Mouse (Mus musculus): Measurements from ENCODE around the gene Izumo2.

Gene Izumo2

DNA sequence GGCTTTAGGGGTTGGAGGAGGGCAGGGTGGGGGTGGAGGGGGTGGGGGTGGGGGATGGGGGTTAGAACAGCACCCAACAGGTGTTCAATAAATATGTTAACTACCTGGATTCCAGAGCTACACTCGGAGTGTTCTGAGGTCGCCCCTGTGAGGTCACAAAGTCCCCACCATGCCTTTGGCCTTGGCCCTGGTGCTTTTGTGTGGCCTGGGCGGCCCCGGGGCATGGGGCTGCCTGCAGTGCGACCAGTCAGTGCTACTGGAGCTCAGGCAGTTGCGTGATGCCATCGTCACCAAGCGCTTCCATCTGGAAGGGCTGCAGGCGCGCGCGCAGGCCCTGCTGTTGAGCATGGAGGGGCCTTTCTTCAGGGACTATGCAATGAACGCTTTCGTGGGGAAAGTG lies at the start of gene Izumo2:
TSS of gene Izumo2 (plus strand) at position 169 of the 400 bp plus-strand sequence.
- no peak for DNase-seq (ENCODE audit: extremely low read depth, low read depth)

GRCm38 (mm10) chr7:44661219-44661618 lies 47.3 kb upstream of the Izumo2 start:
- DNase-seq (ENCODE audit: extremely low read depth, low read depth): no peak

DNA sequence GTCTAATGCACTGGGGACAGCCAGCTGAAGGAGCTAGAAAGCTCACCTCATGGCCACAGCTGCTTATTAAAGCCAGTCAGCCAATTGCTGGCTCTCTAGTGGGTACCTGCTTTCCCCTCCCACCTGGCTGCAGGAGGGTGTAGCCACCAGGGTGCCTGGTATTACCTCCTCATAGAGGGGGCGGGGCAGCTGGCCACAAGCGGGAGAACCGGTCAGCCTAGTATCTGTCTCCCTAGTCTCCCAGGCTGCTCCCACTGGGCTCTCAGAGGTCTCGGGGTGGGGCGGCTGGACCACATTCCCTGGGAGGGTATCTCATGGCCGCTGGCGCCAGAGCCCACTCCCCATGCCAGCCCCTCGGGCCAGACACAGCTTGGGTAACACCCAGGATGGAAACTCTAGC lies 46.4 kb upstream of the Izumo2 start:
- no peak for DNase-seq (ENCODE audit: extremely low read depth, low read depth)

DNA sequence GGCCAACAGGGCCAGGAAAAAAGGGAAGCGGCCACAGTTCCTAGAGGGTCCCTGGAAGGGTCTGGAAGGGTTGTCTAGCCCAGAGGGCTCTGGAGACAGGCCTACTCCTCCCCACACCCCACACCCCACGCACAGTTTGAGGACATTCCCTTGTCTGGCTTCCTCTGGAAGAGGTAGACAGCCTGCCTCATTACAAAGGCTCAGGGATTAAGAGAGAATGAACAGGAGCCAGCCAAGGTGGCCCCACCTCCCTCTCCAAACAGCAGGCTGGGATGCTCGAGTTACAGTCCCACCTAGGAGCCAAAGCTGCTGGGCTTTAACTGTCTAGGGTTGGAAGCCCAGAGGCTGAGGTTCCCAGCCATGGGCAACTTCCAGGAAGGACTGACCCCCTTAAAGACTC lies 46.0 kb upstream of the Izumo2 start:
- no peak for DNase-seq (ENCODE audit: extremely low read depth, low read depth)

GRCm38 (mm10) chr7:44663546-44663945 lies 45.0 kb upstream of the Izumo2 start:
- DNase-seq (ENCODE audit: extremely low read depth, low read depth): no peak

- no peak for DNase-seq (ENCODE audit: extremely low read depth, low read depth)
Observed at GRCm38 (mm10) chr7:44664731-44665130, 43.8 kb upstream of the Izumo2 start.

- no peak for DNase-seq (ENCODE audit: extremely low read depth, low read depth)
Observed at GRCm38 (mm10) chr7:44666462-44666861, 42.1 kb upstream of the Izumo2 start.

- DNase-seq (ENCODE audit: extremely low read depth, low read depth): no peak
Observed at GRCm38 (mm10) chr7:44667996-44668738, 40.4 kb upstream of the Izumo2 start.

DNA sequence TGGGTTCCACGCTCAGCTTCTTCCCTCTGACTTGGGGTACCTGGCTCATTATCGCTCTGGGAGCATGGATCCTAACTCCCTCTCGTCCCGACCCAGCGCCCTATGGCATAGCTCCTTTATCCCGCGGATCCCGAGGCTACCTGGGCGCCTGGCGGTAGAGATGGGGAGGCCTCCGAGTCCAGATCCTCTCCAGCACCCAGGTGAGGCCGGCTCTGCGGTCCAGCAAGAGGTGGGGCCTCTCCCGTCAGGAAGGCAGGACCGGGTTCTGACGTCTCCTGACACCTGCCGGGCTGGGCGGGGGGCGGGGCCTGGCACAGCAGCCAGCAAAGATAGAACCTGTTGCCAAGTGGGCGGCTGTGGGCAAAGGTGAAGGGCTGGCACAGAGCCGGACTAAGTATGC lies 39.4 kb upstream of the Izumo2 start:
- no peak for DNase-seq (ENCODE audit: extremely low read depth, low read depth)

- no peak for DNase-seq (ENCODE audit: extremely low read depth, low read depth)
Observed at GRCm38 (mm10) chr7:44670803-44671202, 37.7 kb upstream of the Izumo2 start, which contains the start of gene Myh14. TSS of gene Myh14 (minus strand) at chr7:44670843.

- DNase-seq (ENCODE audit: extremely low read depth, low read depth): no peak
Observed at GRCm38 (mm10) chr7:44672193-44672592, 36.3 kb upstream of the Izumo2 start.

- no peak for DNase-seq (ENCODE audit: extremely low read depth, low read depth)
Observed at GRCm38 (mm10) chr7:44674511-44674910, 34.0 kb upstream of the Izumo2 start.

DNA sequence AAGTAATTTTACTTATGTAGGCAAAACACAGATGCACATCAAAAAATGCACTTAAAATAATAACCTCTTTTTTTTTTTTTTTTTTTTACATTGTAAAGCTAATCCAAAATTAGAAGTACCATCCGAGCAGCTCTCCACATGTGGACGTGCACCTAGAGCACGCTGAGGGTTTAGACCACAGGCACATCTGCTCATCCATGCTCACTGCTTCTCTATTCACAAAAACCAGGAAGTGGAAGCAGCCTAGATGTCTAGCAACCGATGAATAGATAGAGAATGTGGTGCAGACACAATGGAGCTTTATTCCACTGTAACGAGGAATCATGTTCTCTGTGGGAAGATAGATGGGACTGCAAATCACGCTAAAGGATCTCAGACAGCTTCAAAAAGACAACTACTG lies 33.4 kb upstream of the Izumo2 start:
- DNase-seq (ENCODE audit: extremely low read depth, low read depth): peak; percentile 44

DNA sequence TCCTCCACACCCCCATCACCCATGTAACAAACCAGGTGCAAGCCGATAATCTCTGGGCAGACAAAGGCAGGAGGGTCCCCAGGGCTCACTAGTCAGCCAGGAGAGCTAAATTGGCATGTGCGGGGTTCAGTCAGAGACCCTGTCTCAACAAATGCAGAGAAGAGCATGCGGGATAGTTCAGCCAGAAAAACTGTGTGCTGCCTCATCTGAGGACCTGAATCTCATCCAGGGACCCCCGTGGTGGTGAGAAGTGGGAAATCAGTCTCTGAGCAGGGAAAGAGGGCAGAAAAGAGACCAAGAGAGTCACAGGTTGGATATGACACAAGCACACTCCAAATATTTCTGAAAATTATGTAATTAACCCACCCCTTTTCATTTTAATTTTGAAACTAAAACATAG lies 32.4 kb upstream of the Izumo2 start:
- DNase-seq (ENCODE audit: extremely low read depth, low read depth): no peak

DNA sequence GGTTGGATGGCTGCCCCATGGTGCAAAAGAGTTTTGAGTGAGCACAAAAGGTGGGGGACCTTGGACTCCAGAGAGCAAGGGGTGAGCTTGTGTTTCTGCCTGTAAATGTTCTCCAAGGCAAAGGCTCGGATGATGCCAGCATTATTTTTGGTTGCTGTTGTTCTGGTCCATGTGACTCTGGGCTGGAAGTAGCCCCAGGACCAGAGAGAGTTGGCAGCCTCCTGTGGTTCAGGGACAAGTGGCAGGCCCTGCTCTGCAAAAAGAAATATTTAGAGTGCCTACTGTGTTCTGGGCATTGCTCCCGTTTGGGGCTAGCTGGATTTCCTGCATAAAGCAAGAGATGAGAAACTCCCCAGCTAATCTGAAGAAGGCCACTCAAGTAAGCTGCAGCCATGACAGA lies 31.9 kb upstream of the Izumo2 start:
- no peak for DNase-seq (ENCODE audit: extremely low read depth, low read depth)

GRCm38 (mm10) chr7:44683656-44684055 lies 24.9 kb upstream of the Izumo2 start:
- no peak for DNase-seq (ENCODE audit: extremely low read depth, low read depth)

DNA sequence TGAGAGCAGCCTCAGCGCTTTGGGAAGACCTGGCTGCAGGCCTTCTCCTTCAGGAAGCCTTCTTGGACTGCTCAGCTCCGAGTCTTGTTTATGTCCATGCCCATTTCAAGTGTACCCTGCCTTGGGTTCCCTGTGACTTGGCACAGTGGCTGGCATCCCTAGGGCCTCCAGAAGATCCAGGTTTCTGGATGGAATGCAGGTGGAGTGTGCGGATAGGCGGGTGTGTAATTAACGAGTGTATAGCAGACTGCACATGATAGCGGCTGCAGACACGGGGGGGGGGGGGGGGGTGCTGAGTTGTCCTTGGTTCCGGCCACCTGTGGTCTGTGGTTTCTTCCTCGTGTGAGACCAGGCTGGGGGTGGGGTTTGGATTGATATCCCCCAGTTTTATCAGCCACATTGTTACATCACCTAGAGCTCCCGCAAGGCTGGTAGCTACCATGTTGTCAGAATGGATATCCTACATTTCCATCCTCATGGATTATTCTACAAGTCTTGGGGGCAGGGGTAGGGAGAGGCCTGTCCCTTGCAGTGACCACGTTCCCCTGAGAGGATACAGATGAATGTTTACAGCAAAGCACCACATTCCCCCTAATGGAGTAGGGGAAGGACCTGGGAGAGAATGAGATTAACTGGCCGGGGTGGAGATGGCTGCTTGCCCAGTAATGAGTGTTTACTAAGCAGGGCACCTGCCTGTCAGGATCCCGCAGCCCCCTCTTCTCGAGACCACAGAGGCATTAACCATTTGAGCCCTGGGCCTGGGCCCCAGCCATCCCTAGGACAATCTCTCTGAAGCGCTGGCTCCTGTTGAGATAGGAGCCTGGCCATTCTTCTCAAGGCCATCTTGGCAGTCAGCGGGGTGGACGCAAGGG lies 22.8 kb upstream of the Izumo2 start:
- DNase-seq (ENCODE audit: extremely low read depth, low read depth): no peak

GRCm38 (mm10) chr7:44688890-44689289 lies 19.7 kb upstream of the Izumo2 start:
- DNase-seq (ENCODE audit: extremely low read depth, low read depth): no peak

- no peak for DNase-seq (ENCODE audit: extremely low read depth, low read depth)
Observed at GRCm38 (mm10) chr7:44689331-44689730, 19.2 kb upstream of the Izumo2 start.

DNA sequence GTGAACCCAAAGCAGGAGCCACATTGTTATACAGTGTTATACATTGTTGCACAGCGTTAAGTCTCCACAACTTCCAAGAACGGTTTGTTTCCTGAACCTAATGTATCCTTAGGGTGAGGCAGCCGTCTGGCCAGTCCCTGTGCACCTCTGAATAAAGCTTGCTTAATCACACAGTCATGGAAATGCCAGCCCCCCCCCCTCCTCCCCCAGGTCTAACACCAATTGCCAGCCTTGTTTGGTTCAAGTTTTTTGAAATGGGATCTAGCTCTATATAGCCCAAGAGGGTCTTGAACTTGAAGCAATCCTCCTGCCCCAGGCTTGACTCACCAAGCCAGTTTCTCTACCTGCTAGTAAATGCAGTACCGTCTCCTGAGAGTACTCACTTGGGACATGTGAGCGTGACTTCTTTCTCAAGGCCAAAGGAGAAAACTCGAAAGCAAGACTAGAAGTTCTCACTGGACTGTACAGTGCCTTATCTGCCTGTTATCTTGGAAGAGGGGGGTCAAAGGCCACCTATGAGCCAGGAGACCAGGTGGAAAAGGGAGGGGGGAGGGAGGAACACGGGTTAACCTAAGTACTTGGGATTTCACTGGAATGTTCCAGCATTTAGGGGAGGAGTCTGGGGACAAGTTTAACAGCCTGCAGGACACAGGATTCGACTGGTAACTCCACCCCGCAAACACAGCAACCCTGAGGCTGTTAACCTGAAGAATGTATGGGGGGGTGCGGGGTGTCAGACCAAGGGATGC lies 14.9 kb upstream of the Izumo2 start:
- no peak for DNase-seq (ENCODE audit: extremely low read depth, low read depth)

DNA sequence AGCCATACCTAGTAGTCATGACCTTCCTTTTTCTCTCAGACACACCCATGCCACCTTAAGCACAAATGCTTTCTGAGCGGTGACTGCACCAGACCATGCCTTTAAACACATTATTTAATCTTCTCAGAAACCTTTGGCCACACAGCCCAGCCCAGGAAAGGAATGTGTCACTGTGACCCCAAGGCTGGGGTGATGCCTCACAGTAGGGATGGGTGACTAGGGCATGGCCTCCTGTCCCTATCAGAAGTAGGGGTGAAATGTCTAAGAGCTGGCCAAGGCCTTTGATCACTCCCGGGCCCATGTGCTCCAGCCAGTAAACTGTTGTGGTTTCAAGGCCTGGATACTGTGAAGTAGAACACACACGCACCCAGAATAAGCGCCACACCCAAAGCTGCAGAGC lies 13.3 kb upstream of the Izumo2 start:
- no peak for DNase-seq (ENCODE audit: extremely low read depth, low read depth)

- DNase-seq (ENCODE audit: extremely low read depth, low read depth): no peak
Observed at GRCm38 (mm10) chr7:44697191-44697710, 11.3 kb upstream of the Izumo2 start.

Measured in MEL-GATA-1-ER (cell line).